Mouse (Mus musculus) bone marrow, adult 2 months (tissue): ENCODE results near the gene Ddx39b. TPM values are rescaled to one million over a fixed set of nuclear protein-coding genes. Genes with fewer than 3 reads are reported as not detected.
A peak's percentile ranks its signal among the peaks of the same experiment; 100 is the strongest.
"Not testable (repeated sequence)": the region's sequence is repeated elsewhere in the genome, so short reads cannot be mapped to it uniquely, and the experiment has no call there.

Source experiments
- H3K27ac ChIP-seq: fragments of 200-500 bp; 2 replicates; pipeline ENCODE4 v1.5.1; 2012; ENCODE audit warnings: low read depth, mild to moderate bottlenecking, control low read depth, inconsistent platforms, low read length; ENCODE audit not compliant: control insufficient read depth, poor library complexity, insufficient read depth
- H3K4me1 ChIP-seq: fragments of 200-500 bp; 2 replicates; pipeline ENCODE4 v1.6.1; 2011; ENCODE audit warnings: low read length; ENCODE audit not compliant: control insufficient read depth, insufficient read depth
- H3K4me3 ChIP-seq: fragments of 200-500 bp; replicated peaks from 2 replicates; pipeline ENCODE3; 2011; ENCODE audit warnings: mild to moderate bottlenecking, low read depth, low read length, control low read depth; ENCODE audit not compliant: control insufficient read depth
- CTCF ChIP-seq: fragments of 200-500 bp; IDR thresholded peaks from 2 replicates; pipeline ENCODE4 v1.5.1; 2011; ENCODE audit warnings: low read length, control low read depth; ENCODE audit not compliant: control insufficient read depth, insufficient read depth
- POLR2A ChIP-seq: fragments of 200-500 bp; IDR thresholded peaks from 2 replicates; pipeline ENCODE4 v1.6.1; 2011; ENCODE audit warnings: low read depth, mild to moderate bottlenecking, control low read depth, low read length, borderline replicate concordance; ENCODE audit not compliant: control insufficient read depth
- WGBS: fragments of 180-500 bp; shearing (Covaris S2); methylation state at CpG from one replicate; pipeline ENCODE4 v1.1.7; 2018; 5-methylcytosine and 5-hydroxymethylcytosine counted together
- polyA plus RNA-seq: library from polyadenylated mRNA; stranded (reverse); fragments of >200 nt; gene quantifications from 2 replicates; pipeline ENCODE4 v1.2.4, GENCODE M21; 2011; ENCODE audit warnings: low replicate concordance; ENCODE audit not compliant: missing spikeins, insufficient read depth, insufficient read length

Ddx39b gene
- polyA plus RNA-seq, 1 experiment = 374 TPM

DNA sequence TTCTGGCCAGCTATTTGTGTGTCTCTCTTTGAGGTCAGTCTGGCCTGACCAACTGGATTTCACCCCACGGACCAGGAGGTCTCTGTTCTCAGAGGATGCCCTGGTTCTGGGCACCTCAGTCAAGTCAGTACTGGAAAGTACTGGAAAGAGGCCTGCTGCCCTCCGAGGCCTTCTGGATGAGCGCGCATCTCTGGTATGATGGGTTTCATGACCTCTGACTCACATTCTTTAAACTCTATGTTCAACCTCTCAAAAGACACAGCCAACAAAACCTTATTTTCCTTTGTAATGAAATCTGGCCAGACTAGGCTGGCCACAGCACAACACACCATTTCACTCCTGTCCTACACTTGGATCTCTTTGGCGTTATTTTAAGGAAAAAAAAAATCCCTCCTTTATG is 16.1 kb upstream of the Ddx39b start:
- no peak for TF ChIP-seq CTCF
- Histone ChIP-seq H3K4me3 (no peak overlapping the region), H3K4me1 (peaks cover 12% of the 10 kb centered on the region), H3K27ac (no peak overlapping the region)
- WGBS = 89% methylated on average over 5 of the region's 5 CpGs

DNA sequence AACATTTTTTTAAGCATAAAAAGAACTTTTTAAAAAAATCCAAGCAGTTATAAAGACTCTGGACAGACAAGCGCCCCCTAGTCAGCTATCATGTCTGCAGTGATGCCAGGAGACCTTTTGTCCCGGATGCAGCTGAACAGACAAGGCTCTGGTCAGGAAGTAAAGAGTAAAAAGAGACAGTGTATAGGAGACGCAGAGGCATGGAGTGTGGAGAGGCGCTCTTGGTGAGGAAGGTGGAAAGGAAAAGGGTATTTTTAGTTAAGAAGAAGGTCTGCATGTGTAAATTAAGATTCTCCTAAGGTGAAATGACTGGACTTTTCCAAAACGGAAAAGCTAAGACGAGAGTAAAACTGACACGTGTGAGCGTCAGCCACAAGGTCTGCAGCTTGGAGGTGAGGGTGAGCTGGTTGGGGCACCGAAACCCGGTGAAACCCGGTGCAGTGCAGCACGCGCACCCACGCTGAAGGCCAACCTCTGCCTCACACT is 14.9 kb upstream of the Ddx39b start:
- Histone ChIP-seq H3K4me1 (peaks cover 16% of the 10 kb centered on the region; the same call in 1 of the 2 replicates), H3K4me3 (no peak overlapping the region), H3K27ac (no peak overlapping the region)
- TF ChIP-seq CTCF (no peak), POLR2A (no peak)
- WGBS = 68% methylated on average over 14 of the region's 14 CpGs

DNA sequence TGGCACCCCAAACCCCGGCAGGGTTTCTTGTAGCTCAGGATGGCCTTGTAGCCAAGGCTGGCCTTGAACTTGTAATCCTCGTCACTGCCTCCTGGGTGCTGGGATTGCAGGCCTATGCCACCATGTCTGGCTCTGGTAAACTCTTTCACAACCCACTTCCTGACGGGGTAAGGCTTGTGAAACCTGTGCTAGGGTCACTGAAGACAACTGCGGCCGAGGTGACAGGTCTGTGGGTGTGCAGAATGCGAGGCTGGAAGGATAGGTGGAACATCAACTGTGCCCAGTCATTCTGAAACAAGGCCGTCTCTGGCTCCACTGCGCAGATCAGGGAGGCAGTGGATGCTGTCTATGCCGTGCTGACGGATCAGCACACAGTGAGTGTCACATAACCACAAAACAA is 10.5 kb upstream of the Ddx39b start:
- 40% methylated on average over 10 of the region's 10 CpGs for WGBS
- peak overlapping the region; percentile 82 for H3K27ac ChIP-seq
- peaks cover 11% of the 10 kb centered on the region for H3K4me1 ChIP-seq
- H3K4me3 ChIP-seq = peak overlapping the region; percentile 31
- TF ChIP-seq POLR2A = no peak
- no peak for TF ChIP-seq CTCF

DNA sequence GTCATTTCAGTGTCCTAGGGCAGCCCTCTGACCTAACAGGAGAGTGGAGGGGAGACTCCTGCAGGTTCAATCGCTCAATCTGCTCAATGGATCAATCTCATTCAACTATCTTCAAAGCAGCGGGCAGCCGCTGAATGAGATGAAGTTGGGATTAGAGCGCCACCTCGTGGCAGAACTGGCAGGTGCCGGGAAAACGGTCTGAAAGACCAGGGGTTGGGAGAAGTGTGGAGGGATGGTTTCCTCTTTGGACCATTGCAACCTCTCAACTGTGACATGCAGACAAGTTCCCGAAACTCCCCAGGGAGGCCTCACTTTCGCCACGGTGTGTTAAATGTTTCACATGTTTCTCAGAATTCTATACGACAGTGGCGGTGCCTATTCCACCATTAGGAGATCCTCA is 9.5 kb upstream of the Ddx39b start:
- peak overlapping the region; percentile 95 for H3K27ac ChIP-seq
- H3K4me1 ChIP-seq = peaks cover 9% of the 10 kb centered on the region
- 3% methylated on average over 12 of the region's 12 CpGs for WGBS
- peak overlapping the region; percentile 52 for H3K4me3 ChIP-seq
- TF ChIP-seq POLR2A = no peak
- TF ChIP-seq CTCF = peak; percentile 91

DNA sequence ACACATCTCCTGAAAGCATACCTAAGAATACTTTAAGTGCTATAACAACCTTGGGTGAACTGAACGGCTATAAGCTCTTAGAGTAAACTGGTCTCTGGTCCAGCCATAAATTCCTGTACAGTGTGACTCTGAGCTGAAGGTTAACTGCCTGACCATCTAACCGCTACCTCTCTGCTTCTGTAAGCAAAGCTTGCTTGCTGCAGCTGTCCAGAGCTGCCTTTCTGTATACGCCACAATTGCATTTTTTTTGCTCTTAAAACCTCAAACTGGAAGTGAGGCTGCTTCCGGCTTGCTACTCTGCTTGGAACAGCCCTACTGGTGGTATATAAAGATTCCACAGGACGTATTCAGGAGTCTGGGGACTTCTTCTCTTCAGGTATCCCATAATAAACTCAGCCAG is 8.9 kb upstream of the Ddx39b start:
- 10% methylated on average over 5 of the region's 5 CpGs for WGBS
- Histone ChIP-seq H3K4me1 (peaks cover 9% of the 10 kb centered on the region), H3K27ac (peak overlapping the region; percentile 95), H3K4me3 (no peak overlapping the region)
- TF ChIP-seq POLR2A = no peak
- TF ChIP-seq CTCF = no peak

DNA sequence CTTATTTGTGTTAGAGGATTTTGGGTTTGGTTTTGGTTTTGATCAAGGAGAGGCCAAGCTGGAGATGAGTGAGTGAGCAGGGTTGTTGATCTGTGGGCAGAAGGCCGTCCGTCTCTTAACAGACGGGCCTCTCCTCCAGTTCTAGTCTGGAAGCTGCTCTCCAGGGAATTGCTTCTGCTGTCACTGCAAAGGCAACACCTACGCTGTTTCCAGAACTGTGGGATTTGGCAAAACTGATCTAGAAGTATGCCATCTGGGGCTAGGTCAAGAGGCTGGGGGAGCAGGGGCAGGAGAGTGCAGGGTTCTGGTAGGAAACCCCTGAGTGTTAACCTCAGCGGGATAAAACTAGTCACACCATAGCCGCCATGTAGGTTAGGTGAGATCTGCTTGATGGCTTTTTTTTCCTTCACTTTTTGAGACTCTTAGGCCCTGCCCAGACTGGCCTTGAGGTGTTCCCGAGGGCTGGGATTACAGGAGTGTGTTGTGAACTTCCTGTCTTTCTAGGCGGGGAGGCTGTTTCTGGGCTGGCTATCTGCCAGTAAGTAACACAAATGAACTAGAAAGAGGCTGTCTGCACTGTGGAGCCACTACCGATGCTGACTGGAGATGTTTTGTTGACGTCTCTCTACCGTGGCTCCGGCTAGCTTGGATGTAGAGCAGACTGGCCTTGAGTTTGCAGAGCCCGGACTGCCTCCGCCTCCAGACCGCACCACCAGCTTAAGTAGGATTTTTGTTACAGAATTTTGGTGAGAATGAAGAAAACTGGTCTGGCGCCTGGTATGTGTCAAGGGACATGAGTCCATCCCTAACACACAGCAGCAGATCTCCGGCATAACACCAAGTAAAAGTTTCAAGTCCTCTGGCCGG is 8.2 kb upstream of the Ddx39b start, which contains the start of gene Atp6v1g2:
Gene Atp6v1g2 (plus strand): TSS at position 547 of the 867 bp plus-strand sequence.
- Histone ChIP-seq H3K4me1 (peaks cover 9% of the 10 kb centered on the region), H3K27ac (peak within 1 kb of the TSS; percentile 95), H3K4me3 (peak within 1 kb of the TSS; percentile 77)
- TF ChIP-seq CTCF (no peak), POLR2A (no peak)
- WGBS = 15% methylated on average over 18 of the region's 18 CpGs

DNA sequence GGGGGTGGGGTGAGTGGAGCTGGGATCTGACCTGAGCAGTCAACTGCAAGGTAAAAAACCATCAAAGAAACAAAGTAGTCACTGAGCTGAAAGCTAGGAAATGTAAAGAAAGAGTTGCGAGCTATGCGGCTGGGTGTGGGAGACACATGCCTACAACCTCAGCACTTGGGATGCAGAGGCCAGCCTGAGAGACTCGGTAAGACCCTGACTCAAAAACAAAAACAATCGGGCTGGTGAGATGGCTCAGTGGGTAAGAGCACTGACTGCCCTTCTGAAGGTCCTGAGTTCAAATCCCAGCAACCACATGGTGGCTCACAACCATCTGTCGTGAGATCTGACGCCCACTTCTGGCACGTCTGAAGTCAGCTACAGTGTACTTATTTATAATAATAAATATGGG is 7.5 kb upstream of the Ddx39b start:
- Histone ChIP-seq H3K4me3 (peak overlapping the region; percentile 39), H3K27ac (peak overlapping the region; percentile 95; the same call in 1 of the 2 replicates)
- 44% methylated on average over 7 of the region's 7 CpGs for WGBS
- H3K4me1 ChIP-seq = not testable (repeated sequence)

DNA sequence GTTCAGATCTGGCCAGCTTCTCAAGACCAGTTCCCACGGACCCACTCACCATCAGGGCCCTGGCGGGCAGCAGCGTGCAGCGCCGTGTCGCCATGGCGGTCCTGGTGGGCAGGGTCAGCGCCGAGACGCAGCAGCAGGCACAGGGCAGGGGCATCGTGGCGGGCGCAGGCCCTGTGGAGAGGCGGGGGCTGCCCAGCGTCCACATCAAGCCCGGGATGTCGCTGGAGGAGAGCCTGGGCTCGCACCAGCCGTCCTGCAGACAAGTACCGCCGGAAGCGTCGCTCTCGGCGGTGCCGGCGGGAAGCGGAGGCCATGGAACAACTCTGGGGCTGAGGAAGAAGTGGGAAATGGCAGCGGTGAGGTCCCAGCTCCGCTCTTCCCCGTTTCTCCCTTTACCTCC is 6.6 kb upstream of the Ddx39b start:
- WGBS = 3% methylated on average over 31 of the region's 31 CpGs
- H3K27ac ChIP-seq = peak overlapping the region; percentile 95
- peaks cover 9% of the 10 kb centered on the region for H3K4me1 ChIP-seq
- 0 out of 2 replicates have a peak, but pooled peaks have one; percentile 8 for TF ChIP-seq CTCF
- TF ChIP-seq POLR2A = peak; percentile 60; the same call in 1 of the 2 replicates
- peak overlapping the region; percentile 77 for H3K4me3 ChIP-seq
